Mouse (Mus musculus) heart, embryonic 10.5 days (tissue): ENCODE results near the gene Ccdc155. TPM values are rescaled to one million over a fixed set of nuclear protein-coding genes. Genes with fewer than 3 reads are reported as not detected.

Experiments
- DNase-seq: peaks from one replicate; pipeline ENCODE4 v3.0.0-alpha.2; 2017; ENCODE audit warnings: low spot score
- H3K27ac ChIP-seq: fragments of 300-500 bp; sonication (generic); 2 replicates; pipeline ENCODE4 v1.5.1; 2016; ENCODE audit warnings: mild to moderate bottlenecking
- H3K27me3 ChIP-seq: fragments of 300-500 bp; sonication (generic); 2 replicates; pipeline ENCODE4 v1.6.1; 2016; ENCODE audit warnings: mild to moderate bottlenecking; ENCODE audit not compliant: poor library complexity, insufficient read depth, severe bottlenecking
- H3K36me3 ChIP-seq: fragments of 300-500 bp; sonication (generic); 2 replicates; pipeline ENCODE4 v1.6.1; 2016; ENCODE audit warnings: mild to moderate bottlenecking, moderate library complexity
- H3K4me1 ChIP-seq: fragments of 300-500 bp; sonication (generic); 2 replicates; pipeline ENCODE4 v1.6.1; 2016; ENCODE audit warnings: mild to moderate bottlenecking
- H3K4me3 ChIP-seq: fragments of 300-500 bp; sonication (generic); 2 replicates; pipeline ENCODE4 v1.5.1; 2016; ENCODE audit warnings: mild to moderate bottlenecking, moderate library complexity
- H3K9me3 ChIP-seq: fragments of 300-500 bp; sonication (generic); 2 replicates; pipeline ENCODE4 v1.6.1; 2016; ENCODE audit warnings: mild to moderate bottlenecking, moderate library complexity
- WGBS: fragments of 180-500 bp; shearing (Covaris S2); methylation state at CpG from one replicate; pipeline ENCODE4 v1.1.7; 2016; 5-methylcytosine and 5-hydroxymethylcytosine counted together
- polyA plus RNA-seq: library from polyadenylated mRNA; unstranded; fragments of >200 nt; fragmentation: Nextera tagmentation; extraction: Ambion mirVana; gene quantifications from 2 replicates; pipeline ENCODE4 v1.2.1, GENCODE M21; 2016

The Ccdc155 gene
- polyA plus RNA-seq: 0.69 and 0.88 TPM in 2 replicates

GRCm38 (mm10) chr7:45204380-45205143 lies at the start of gene Ccdc155:
TSS of gene Ccdc155 (minus strand) at chr7:45204892.
- Histone ChIP-seq H3K36me3 (no peaks in the 10 kb centered on the region), H3K4me1 (peaks cover 7% of the 10 kb centered on the region; the same call in 1 of the 2 replicates), H3K27ac (peak within 1 kb of the TSS; percentile 69), H3K4me3 (peak within 1 kb of the TSS; percentile 60), H3K27me3 (peaks cover 14% of the 10 kb centered on the region; the same call in 1 of the 2 replicates), H3K9me3 (no peaks in the 10 kb centered on the region)
- peak; percentile 99 for DNase-seq
- 8% methylated on average over 44 of the region's 44 CpGs for WGBS

GRCm38 (mm10) chr7:45253806-45254205 lies 49.1 kb upstream of the Ccdc155 start:
- peak; percentile 59 for DNase-seq
- no peak overlapping the region for H3K4me3 ChIP-seq
- no peaks in the 10 kb centered on the region for H3K27me3 ChIP-seq
- H3K9me3 ChIP-seq: no peaks in the 10 kb centered on the region
- H3K36me3 ChIP-seq: no peaks in the 10 kb centered on the region
- no peak overlapping the region for H3K27ac ChIP-seq
- H3K4me1 ChIP-seq: peaks cover 8% of the 10 kb centered on the region; the same call in 1 of the 2 replicates
- WGBS: 88% methylated on average over 8 of the region's 8 CpGs

DNA sequence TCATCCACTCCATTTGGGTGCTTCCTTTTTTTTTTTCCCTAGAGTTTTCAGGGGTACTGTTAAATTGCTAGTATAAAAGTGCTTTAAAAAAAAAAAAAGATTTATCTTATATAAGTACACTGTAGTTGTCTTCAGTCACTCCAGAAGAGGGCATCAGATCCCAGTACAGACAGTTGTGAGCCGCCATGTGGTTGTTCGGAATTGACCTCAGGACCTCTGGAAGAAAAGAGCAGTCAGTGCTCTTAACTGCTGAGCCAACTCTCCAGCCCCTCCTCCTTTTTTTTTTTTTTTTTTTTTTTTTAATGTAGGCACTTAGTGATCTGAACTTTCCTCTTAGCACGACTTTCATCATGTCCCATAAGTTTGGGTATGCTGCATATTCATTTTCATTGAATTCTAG lies 43.0 kb upstream of the Ccdc155 start:
- H3K4me1 ChIP-seq: no peaks in the 10 kb centered on the region
- no peak overlapping the region for H3K27ac ChIP-seq
- no peak overlapping the region for H3K4me3 ChIP-seq
- H3K9me3 ChIP-seq: no peaks in the 10 kb centered on the region
- DNase-seq: peak; percentile 65
- WGBS: 30% methylated on average over 3 of the region's 3 CpGs
- H3K36me3 ChIP-seq: no peaks in the 10 kb centered on the region
- H3K27me3 ChIP-seq: no peaks in the 10 kb centered on the region

DNA sequence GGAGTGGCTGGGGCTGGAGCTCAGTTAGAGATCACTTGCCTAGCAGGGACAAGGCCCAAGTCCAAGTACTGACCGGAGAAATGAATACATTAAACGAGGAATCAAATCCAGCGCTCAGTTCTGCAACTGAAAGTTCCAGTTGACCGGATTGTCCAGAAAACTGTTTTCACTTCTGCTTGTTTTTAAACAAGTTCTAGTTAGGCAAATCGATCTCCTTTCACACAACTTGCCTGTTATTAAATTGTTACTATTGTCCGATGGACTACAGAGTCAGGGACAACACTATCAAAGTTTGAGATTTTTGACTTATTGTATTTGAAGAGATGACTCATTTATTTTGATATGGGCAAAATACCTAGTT lies 36.7 kb upstream of the Ccdc155 start:
- H3K27ac ChIP-seq: peak overlapping the region; percentile 88
- DNase-seq: no peak
- no peaks in the 10 kb centered on the region for H3K36me3 ChIP-seq
- peaks cover 26% of the 10 kb centered on the region for H3K4me1 ChIP-seq
- H3K27me3 ChIP-seq: peaks cover 48% of the 10 kb centered on the region
- no peaks in the 10 kb centered on the region for H3K9me3 ChIP-seq
- peak overlapping the region; percentile 49 for H3K4me3 ChIP-seq
- 78% methylated on average over 6 of the region's 6 CpGs for WGBS

DNA sequence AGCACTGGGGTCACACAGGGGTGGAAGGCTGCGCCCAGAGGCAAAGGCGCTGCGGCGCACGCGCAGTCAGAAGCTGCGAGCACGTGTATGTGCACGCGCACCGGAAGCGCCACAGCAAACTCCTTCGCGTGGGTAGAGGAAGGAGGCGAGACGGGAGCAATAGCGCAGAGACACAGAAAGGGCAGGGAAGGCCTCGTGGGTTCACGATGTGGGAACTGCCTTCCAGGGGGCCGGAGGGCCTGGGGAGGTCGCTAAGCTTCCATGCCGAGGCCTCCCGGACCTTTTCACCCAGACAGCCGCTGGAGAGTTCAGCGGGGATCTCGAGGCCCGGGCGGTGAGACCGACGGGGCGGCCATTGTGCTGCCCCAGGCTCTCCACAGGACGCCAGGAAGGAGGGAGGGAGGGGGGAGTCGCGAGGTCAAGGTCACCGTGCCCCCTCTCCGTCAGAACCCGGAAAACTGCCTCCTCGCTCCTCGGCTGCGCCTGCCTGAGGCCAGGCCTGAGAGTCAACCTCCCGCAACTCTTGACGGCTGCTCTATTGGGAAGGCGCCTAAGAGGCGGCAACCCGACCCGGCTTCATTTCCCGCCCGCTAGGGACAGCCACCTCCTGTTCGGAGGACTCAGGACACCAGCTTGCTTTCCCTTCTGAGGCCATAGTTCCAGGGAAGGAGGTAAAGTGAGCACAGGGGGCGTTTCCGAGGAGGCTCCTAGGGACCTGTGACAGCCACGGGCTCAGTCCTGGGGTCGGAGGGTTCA lies 36.1 kb upstream of the Ccdc155 start, which contains the start of gene Slc6a16:
TSS of gene Slc6a16 (plus strand) at position 453 of the 756 bp plus-strand sequence.
- WGBS: 12% methylated on average over 53 of the region's 53 CpGs
- peaks cover 29% of the 10 kb centered on the region for H3K4me1 ChIP-seq
- no peaks in the 10 kb centered on the region for H3K9me3 ChIP-seq
- H3K36me3 ChIP-seq: no peaks in the 10 kb centered on the region
- peak within 1 kb of the TSS; percentile 88 for H3K27ac ChIP-seq
- peaks cover 53% of the 10 kb centered on the region for H3K27me3 ChIP-seq
- peak; percentile 82 for DNase-seq
- H3K4me3 ChIP-seq: peak within 1 kb of the TSS; percentile 49

DNA sequence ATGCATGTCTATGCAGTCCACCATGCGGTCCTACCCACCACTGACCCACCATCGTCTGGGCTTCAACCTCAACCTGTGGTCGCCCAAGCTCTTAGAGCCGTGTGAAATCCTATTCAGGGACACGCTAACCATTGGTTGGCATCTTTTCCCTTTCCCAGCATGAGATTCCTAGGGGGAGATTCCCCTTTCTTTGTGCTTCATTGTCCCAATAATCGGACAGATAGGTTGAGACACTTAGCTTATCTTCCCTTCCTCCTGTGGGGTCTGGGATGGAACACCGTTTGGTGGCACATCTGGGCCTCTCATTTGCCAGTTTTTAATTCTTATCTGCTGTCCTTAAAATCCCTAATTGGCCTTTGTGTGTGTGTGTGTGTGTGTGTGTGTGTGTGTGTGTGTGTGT lies 35.4 kb upstream of the Ccdc155 start:
- H3K4me3 ChIP-seq: no peak overlapping the region
- WGBS: 68% methylated on average over 7 of the region's 7 CpGs
- H3K4me1 ChIP-seq: peaks cover 36% of the 10 kb centered on the region
- no peak overlapping the region for H3K27ac ChIP-seq
- no peaks in the 10 kb centered on the region for H3K9me3 ChIP-seq
- peaks cover 53% of the 10 kb centered on the region for H3K27me3 ChIP-seq
- no peaks in the 10 kb centered on the region for H3K36me3 ChIP-seq
- DNase-seq: no peak

DNA sequence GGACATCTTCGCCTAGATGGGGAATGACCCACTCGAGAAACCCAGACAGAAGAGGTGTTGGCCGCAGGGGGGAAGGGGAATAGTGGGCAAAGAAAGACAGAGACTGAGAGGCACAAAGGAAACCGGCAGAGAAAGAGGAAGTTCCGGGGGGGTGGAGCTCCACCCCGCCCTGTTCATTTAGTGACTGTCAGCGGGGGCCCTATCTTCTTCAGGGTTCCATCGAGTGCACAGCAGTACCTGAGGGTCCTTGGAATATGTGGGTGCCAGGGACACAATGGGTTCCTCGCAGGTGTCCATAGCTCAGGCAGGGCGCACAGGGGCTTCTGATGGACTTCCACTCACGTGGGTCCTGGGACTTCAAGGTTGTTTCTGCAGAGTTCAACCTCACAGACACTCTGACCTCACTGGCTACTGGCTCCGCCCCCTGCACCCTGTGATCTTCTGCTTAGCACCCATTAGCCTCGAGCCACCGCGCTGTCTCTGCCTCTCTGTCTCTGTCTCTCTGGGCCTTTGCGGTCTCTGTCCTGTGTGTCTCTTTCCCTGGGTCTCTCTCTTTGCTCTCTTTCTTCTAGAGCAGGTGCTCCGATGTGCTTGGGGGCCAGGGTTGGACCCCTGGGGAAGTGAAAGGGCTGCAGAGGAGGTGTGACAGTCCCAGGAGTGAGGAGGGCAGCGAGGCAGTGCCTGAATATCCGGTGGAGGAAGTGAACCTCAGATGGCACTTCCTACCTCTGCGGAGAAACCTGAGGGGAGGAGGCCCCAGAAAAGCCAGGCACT lies 34.2 kb upstream of the Ccdc155 start, which contains the start of gene Cd37:
TSS of gene Cd37 (minus strand) at position 393 of the 774 bp plus-strand sequence.
- H3K27ac ChIP-seq: 0 out of 2 replicates have a peak within 1 kb of the TSS, but pooled peaks have one; percentile 10
- no peaks in the 10 kb centered on the region for H3K36me3 ChIP-seq
- H3K27me3 ChIP-seq: peaks cover 53% of the 10 kb centered on the region
- 32% methylated on average over 20 of the region's 20 CpGs for WGBS
- peak; percentile 76 for DNase-seq
- peaks cover 48% of the 10 kb centered on the region for H3K4me1 ChIP-seq
- no peak within 1 kb of the TSS for H3K4me3 ChIP-seq
- no peaks in the 10 kb centered on the region for H3K9me3 ChIP-seq

- peaks cover 53% of the 10 kb centered on the region for H3K27me3 ChIP-seq
- peaks cover 55% of the 10 kb centered on the region for H3K4me1 ChIP-seq
- H3K9me3 ChIP-seq: no peaks in the 10 kb centered on the region
- H3K27ac ChIP-seq: 0 out of 2 replicates have a peak overlapping the region, but pooled peaks have one; percentile 10
- H3K4me3 ChIP-seq: no peak overlapping the region
- peak; percentile 70 for DNase-seq
- WGBS: 76% methylated on average over 17 of the region's 17 CpGs
- H3K36me3 ChIP-seq: peaks cover 2% of the 10 kb centered on the region
Measured at GRCm38 (mm10) chr7:45237747-45238699, 33.3 kb upstream of the Ccdc155 start.

- peak; percentile 73 for DNase-seq
- Histone ChIP-seq H3K27me3 (peaks cover 47% of the 10 kb centered on the region), H3K36me3 (peaks cover 24% of the 10 kb centered on the region), H3K27ac (peak overlapping the region; percentile 81), H3K4me1 (peaks cover 64% of the 10 kb centered on the region), H3K9me3 (no peaks in the 10 kb centered on the region), H3K4me3 (peak overlapping the region; percentile 54)
- 24% methylated on average over 17 of the region's 17 CpGs for WGBS
Measured at GRCm38 (mm10) chr7:45235656-45236180, 31.0 kb upstream of the Ccdc155 start.

- Histone ChIP-seq H3K9me3 (no peaks in the 10 kb centered on the region), H3K27me3 (peaks cover 41% of the 10 kb centered on the region), H3K4me3 (peak overlapping the region; percentile 54), H3K27ac (peak overlapping the region; percentile 81), H3K4me1 (peaks cover 59% of the 10 kb centered on the region), H3K36me3 (peaks cover 28% of the 10 kb centered on the region)
- DNase-seq: peak; percentile 91
- 2% methylated on average over 21 of the region's 21 CpGs for WGBS
Measured at GRCm38 (mm10) chr7:45234922-45235571, 30.4 kb upstream of the Ccdc155 start.

DNA sequence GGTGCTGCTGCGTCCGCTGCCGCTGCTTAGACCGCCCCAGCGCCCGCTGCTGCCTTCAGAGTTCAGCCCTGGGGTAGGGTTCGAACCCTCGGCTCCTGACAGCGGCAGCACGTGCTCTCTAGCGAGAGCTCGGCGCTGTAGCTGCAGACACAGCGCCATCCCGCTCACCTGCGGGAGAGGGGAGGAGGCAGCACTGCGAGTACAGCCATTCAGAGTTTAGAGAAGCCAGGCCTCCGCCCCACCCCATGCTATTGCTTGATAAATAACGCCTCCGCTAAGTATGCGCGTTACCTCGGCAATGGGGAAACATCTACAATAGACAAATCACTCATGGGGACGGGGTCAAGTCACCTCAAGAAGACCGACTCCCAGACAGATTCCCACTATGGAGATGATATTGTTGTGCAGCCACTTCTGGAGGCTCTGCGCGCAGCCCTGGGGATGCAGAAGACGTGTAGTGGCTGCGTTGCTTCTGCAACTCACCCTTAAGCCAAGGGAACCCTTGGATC lies 29.7 kb upstream of the Ccdc155 start:
- Histone ChIP-seq H3K4me3 (peak overlapping the region; percentile 54), H3K27ac (peak overlapping the region; percentile 81), H3K27me3 (peaks cover 35% of the 10 kb centered on the region), H3K4me1 (peaks cover 57% of the 10 kb centered on the region), H3K36me3 (peaks cover 34% of the 10 kb centered on the region), H3K9me3 (no peaks in the 10 kb centered on the region)
- WGBS: 10% methylated on average over 29 of the region's 29 CpGs
- DNase-seq: peak; percentile 77
